Mouse (Mus musculus): ENCODE measurements around the gene Csrnp2. TPM values are rescaled to one million over a fixed set of nuclear protein-coding genes. Genes with fewer than 3 reads are reported as not detected.

The Csrnp2 gene
- polyA plus RNA-seq, 1 experiment from 2014 or later, result 18.6 TPM

GRCm38 (mm10) chr15:100468295-100469188, 26.7 kb downstream of the Csrnp2 start, which contains the start of gene Letmd1:
Letmd1 (plus strand) TSS chr15:100469023.
- H3K9ac ChIP-seq (ENCODE audit: low read depth, low read length), result peak within 1 kb of the TSS; percentile 76
- ATAC-seq (ENCODE audit: low FRiP score, low TSS enrichment), result peak; percentile 94
- peak within 1 kb of the TSS; percentile 80 for H3K4me2 ChIP-seq (replicated peaks; ENCODE audit: low read depth, low read length)
- H3K36me3 ChIP-seq (ENCODE audit: control insufficient read depth, insufficient read depth, low read length), result peaks cover 7% of the 10 kb centered on the region
- WGBS, result 2% methylated on average over 79 of the region's 84 CpGs
- H3K27ac ChIP-seq (ENCODE audit: low read depth, low read length), result peak within 1 kb of the TSS; percentile 56; the same call in 1 of the 2 replicates
- H3K27me3 ChIP-seq (ENCODE audit: control insufficient read depth, insufficient read depth, low read length), result no peaks in the 10 kb centered on the region
- peak within 1 kb of the TSS; percentile 76 for H3K4me3 ChIP-seq (ENCODE audit: low read length)
- peaks cover 12% of the 10 kb centered on the region for H3K4me1 ChIP-seq (ENCODE audit: control insufficient read depth, insufficient read depth, low read length)
- no peaks in the 10 kb centered on the region for H3K9me3 ChIP-seq (ENCODE audit: control insufficient read depth, low read length)

GRCm38 (mm10) chr15:100467738-100468137, 27.6 kb downstream of the Csrnp2 start:
- H3K4me3 ChIP-seq (ENCODE audit: low read length), result peak overlapping the region; percentile 76; the same call in 1 of the 2 replicates
- 43% methylated on average over 7 of the region's 8 CpGs for WGBS
- no peak overlapping the region for H3K9ac ChIP-seq (ENCODE audit: low read depth, low read length)

GRCm38 (mm10) chr15:100465432-100465831, 29.9 kb downstream of the Csrnp2 start:
- H3K27me3 ChIP-seq (ENCODE audit: control insufficient read depth, insufficient read depth, low read length), result no peaks in the 10 kb centered on the region
- H3K4me3 ChIP-seq (ENCODE audit: low read length), result no peak overlapping the region
- no peaks in the 10 kb centered on the region for H3K9me3 ChIP-seq (ENCODE audit: control insufficient read depth, low read length)
- H3K9ac ChIP-seq (ENCODE audit: low read depth, low read length), result no peak overlapping the region
- H3K27ac ChIP-seq (ENCODE audit: low read depth, low read length), result no peak overlapping the region
- H3K4me1 ChIP-seq (ENCODE audit: control insufficient read depth, insufficient read depth, low read length), result peaks cover 17% of the 10 kb centered on the region
- 75% methylated on average over 2 of the region's 2 CpGs for WGBS
- H3K4me2 ChIP-seq (replicated peaks; ENCODE audit: low read depth, low read length), result no peak overlapping the region
- no peaks in the 10 kb centered on the region for H3K36me3 ChIP-seq (ENCODE audit: control insufficient read depth, insufficient read depth, low read length)
- ATAC-seq (ENCODE audit: low FRiP score, low TSS enrichment), result no peak

More at GRCm38 (mm10) chr15:100467738-100468137, 27.6 kb downstream of the Csrnp2 start:
- H3K36me3 ChIP-seq (ENCODE audit: control insufficient read depth, insufficient read depth, low read length), result 0 out of 2 replicates have a peak, but pooled peaks cover 4% of the 10 kb centered on the region
- no peaks in the 10 kb centered on the region for H3K9me3 ChIP-seq (ENCODE audit: control insufficient read depth, low read length)
- peak overlapping the region; percentile 80; the same call in 1 of the 2 replicates for H3K4me2 ChIP-seq (replicated peaks; ENCODE audit: low read depth, low read length)
- H3K27ac ChIP-seq (ENCODE audit: low read depth, low read length), result no peak overlapping the region
- no peaks in the 10 kb centered on the region for H3K27me3 ChIP-seq (ENCODE audit: control insufficient read depth, insufficient read depth, low read length)
- peaks cover 12% of the 10 kb centered on the region for H3K4me1 ChIP-seq (ENCODE audit: control insufficient read depth, insufficient read depth, low read length)
- ATAC-seq (ENCODE audit: low FRiP score, low TSS enrichment), result no peak

- Histone ChIP-seq H3K4me1 (ENCODE audit: control insufficient read depth, insufficient read depth, low read length) (peaks cover 17% of the 10 kb centered on the region), H3K27me3 (ENCODE audit: control insufficient read depth, insufficient read depth, low read length) (no peaks in the 10 kb centered on the region), H3K36me3 (ENCODE audit: control insufficient read depth, insufficient read depth, low read length) (no peaks in the 10 kb centered on the region), H3K27ac (ENCODE audit: low read depth, low read length) (no peak overlapping the region), H3K9ac (ENCODE audit: low read depth, low read length) (no peak overlapping the region), H3K4me2 (replicated peaks; ENCODE audit: low read depth, low read length) (no peak overlapping the region), H3K9me3 (ENCODE audit: control insufficient read depth, low read length) (no peaks in the 10 kb centered on the region), H3K4me3 (ENCODE audit: low read length) (no peak overlapping the region)
- WGBS, result 30% methylated on average over 6 of the region's 6 CpGs
- ATAC-seq (ENCODE audit: low FRiP score, low TSS enrichment), result no peak
Observed at GRCm38 (mm10) chr15:100463712-100464111, 31.6 kb downstream of the Csrnp2 start.

GRCm38 (mm10) chr15:100462086-100462485, 33.2 kb downstream of the Csrnp2 start:
- no peak overlapping the region for H3K4me2 ChIP-seq (replicated peaks; ENCODE audit: low read depth, low read length)
- no peak overlapping the region for H3K4me3 ChIP-seq (ENCODE audit: low read length)
- H3K27ac ChIP-seq (ENCODE audit: low read depth, low read length), result no peak overlapping the region
- H3K4me1 ChIP-seq (ENCODE audit: control insufficient read depth, insufficient read depth, low read length), result peaks cover 5% of the 10 kb centered on the region; the same call in 1 of the 2 replicates
- no peaks in the 10 kb centered on the region for H3K36me3 ChIP-seq (ENCODE audit: control insufficient read depth, insufficient read depth, low read length)
- H3K9me3 ChIP-seq (ENCODE audit: control insufficient read depth, low read length), result no peaks in the 10 kb centered on the region
- ATAC-seq (ENCODE audit: low FRiP score, low TSS enrichment), result no peak
- no peaks in the 10 kb centered on the region for H3K27me3 ChIP-seq (ENCODE audit: control insufficient read depth, insufficient read depth, low read length)
- WGBS, result 52% methylated on average over 5 of the region's 5 CpGs
- no peak overlapping the region for H3K9ac ChIP-seq (ENCODE audit: low read depth, low read length)

GRCm38 (mm10) chr15:100461646-100462045, 33.6 kb downstream of the Csrnp2 start:
- no peak for ATAC-seq (ENCODE audit: low FRiP score, low TSS enrichment)
- H3K4me2 ChIP-seq (replicated peaks; ENCODE audit: low read depth, low read length), result no peak overlapping the region
- no peak overlapping the region for H3K9ac ChIP-seq (ENCODE audit: low read depth, low read length)
- H3K27ac ChIP-seq (ENCODE audit: low read depth, low read length), result no peak overlapping the region
- no peaks in the 10 kb centered on the region for H3K27me3 ChIP-seq (ENCODE audit: control insufficient read depth, insufficient read depth, low read length)
- no peak overlapping the region for H3K4me3 ChIP-seq (ENCODE audit: low read length)
- H3K9me3 ChIP-seq (ENCODE audit: control insufficient read depth, low read length), result no peaks in the 10 kb centered on the region
- no peaks in the 10 kb centered on the region for H3K36me3 ChIP-seq (ENCODE audit: control insufficient read depth, insufficient read depth, low read length)
- 55% methylated on average over 9 of the region's 9 CpGs for WGBS
- H3K4me1 ChIP-seq (ENCODE audit: control insufficient read depth, insufficient read depth, low read length), result peaks cover 5% of the 10 kb centered on the region; the same call in 1 of the 2 replicates

GRCm38 (mm10) chr15:100460942-100461341, 34.3 kb downstream of the Csrnp2 start:
- Histone ChIP-seq H3K4me2 (replicated peaks; ENCODE audit: low read depth, low read length) (peak overlapping the region; percentile 31), H3K27ac (ENCODE audit: low read depth, low read length) (no peak overlapping the region), H3K36me3 (ENCODE audit: control insufficient read depth, insufficient read depth, low read length) (no peaks in the 10 kb centered on the region), H3K9me3 (ENCODE audit: control insufficient read depth, low read length) (no peaks in the 10 kb centered on the region), H3K9ac (ENCODE audit: low read depth, low read length) (no peak overlapping the region; the same call in 1 of the 2 replicates), H3K4me3 (ENCODE audit: low read length) (0 out of 2 replicates have a peak overlapping the region, but pooled peaks have one; percentile 5), H3K27me3 (ENCODE audit: control insufficient read depth, insufficient read depth, low read length) (no peaks in the 10 kb centered on the region), H3K4me1 (ENCODE audit: control insufficient read depth, insufficient read depth, low read length) (peaks cover 5% of the 10 kb centered on the region; the same call in 1 of the 2 replicates)
- WGBS, result 10% methylated on average over 12 of the region's 12 CpGs
- ATAC-seq (ENCODE audit: low FRiP score, low TSS enrichment), result 0 out of 2 replicates have a peak, but pooled peaks have one; percentile 42

- WGBS, result 45% methylated on average over 10 of the region's 10 CpGs
- ATAC-seq (ENCODE audit: low FRiP score, low TSS enrichment), result peak; percentile 30; the same call in 1 of the 2 replicates
- Histone ChIP-seq H3K27me3 (ENCODE audit: control insufficient read depth, insufficient read depth, low read length) (no peaks in the 10 kb centered on the region), H3K9ac (ENCODE audit: low read depth, low read length) (no peak overlapping the region), H3K36me3 (ENCODE audit: control insufficient read depth, insufficient read depth, low read length) (no peaks in the 10 kb centered on the region), H3K4me1 (ENCODE audit: control insufficient read depth, insufficient read depth, low read length) (peaks cover 5% of the 10 kb centered on the region; the same call in 1 of the 2 replicates), H3K4me3 (ENCODE audit: low read length) (no peak overlapping the region), H3K9me3 (ENCODE audit: control insufficient read depth, low read length) (no peaks in the 10 kb centered on the region), H3K4me2 (replicated peaks; ENCODE audit: low read depth, low read length) (no peak overlapping the region), H3K27ac (ENCODE audit: low read depth, low read length) (no peak overlapping the region)
Observed at GRCm38 (mm10) chr15:100458055-100458454, 37.2 kb downstream of the Csrnp2 start.

GRCm38 (mm10) chr15:100457340-100457739, 37.9 kb downstream of the Csrnp2 start:
- Histone ChIP-seq H3K4me2 (replicated peaks; ENCODE audit: low read depth, low read length) (no peak overlapping the region), H3K9me3 (ENCODE audit: control insufficient read depth, low read length) (no peaks in the 10 kb centered on the region), H3K27me3 (ENCODE audit: control insufficient read depth, insufficient read depth, low read length) (no peaks in the 10 kb centered on the region), H3K4me1 (ENCODE audit: control insufficient read depth, insufficient read depth, low read length) (peaks cover 5% of the 10 kb centered on the region; the same call in 1 of the 2 replicates), H3K27ac (ENCODE audit: low read depth, low read length) (no peak overlapping the region), H3K4me3 (ENCODE audit: low read length) (no peak overlapping the region), H3K36me3 (ENCODE audit: control insufficient read depth, insufficient read depth, low read length) (no peaks in the 10 kb centered on the region), H3K9ac (ENCODE audit: low read depth, low read length) (no peak overlapping the region)
- ATAC-seq (ENCODE audit: low FRiP score, low TSS enrichment), result peak; percentile 42; the same call in 1 of the 2 replicates
- WGBS, result 9% methylated on average over 17 of the region's 17 CpGs
